Mouse (Mus musculus) spleen, adult 2 months (tissue): Measurements from ENCODE around the gene Krt222.

ENCODE experiments used
- CTCF ChIP-seq: fragments of 200-500 bp; IDR thresholded peaks from 2 replicates; pipeline ENCODE4 v1.5.1; 2011; ENCODE audit warnings: mild to moderate bottlenecking, inconsistent platforms; ENCODE audit not compliant: insufficient read depth, insufficient read length, insufficient replicate concordance; ENCODE audit errors: extremely low read depth
- POLR2A ChIP-seq: fragments of 200-500 bp; IDR thresholded peaks from 2 replicates; pipeline ENCODE4 v1.6.1; 2011; ENCODE audit warnings: low read depth, low read length, inconsistent platforms

DNA sequence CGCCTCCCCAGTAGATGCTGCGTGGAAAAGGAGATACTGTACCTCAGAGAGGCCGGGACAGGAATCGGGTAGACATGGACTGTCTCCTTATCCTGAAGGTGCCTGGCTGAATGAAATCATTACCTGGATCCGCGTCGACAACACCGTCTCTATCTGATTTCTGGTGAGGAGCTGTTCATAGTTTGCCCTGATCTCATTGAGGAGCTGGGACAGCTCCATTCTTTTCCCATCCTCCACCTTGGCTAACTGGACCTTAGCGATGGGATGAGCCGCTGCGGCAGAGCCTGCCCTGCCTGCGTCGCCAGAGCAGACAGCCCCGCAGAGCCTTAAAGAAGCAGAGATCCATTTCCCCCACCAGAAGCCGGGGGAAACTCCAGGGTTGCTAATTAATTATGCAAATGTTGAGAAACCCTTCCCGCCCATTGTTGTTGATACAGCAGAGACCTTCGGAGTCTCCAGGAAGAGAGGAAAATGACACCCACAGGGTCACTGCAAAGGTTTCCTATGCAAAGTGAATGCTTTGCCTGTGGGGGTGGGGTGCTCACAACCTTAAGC, at the start of gene Krt222:
- no peak for TF ChIP-seq POLR2A
- no peak for TF ChIP-seq CTCF
